Mouse (Mus musculus) liver, postnatal 0 days (tissue): Measurements from ENCODE around the gene Thg1l. TPM values are rescaled to one million over a fixed set of nuclear protein-coding genes. Genes with fewer than 3 reads are reported as not detected.
A peak's percentile ranks its signal among the peaks of the same experiment; 100 is the strongest.

Experiments
- ATAC-seq: fragments of 200-750 bp; cut with Nextera tagmentation; 2 replicates; pipeline ENCODE4 v1.8.0; 2017; ENCODE audit warnings: mild to moderate bottlenecking, moderate library complexity
- DNase-seq: peaks from one replicate; pipeline ENCODE4 v3.0.0-alpha.2; 2016
- H3K27ac ChIP-seq: fragments of 300-500 bp; sonication (generic); 2 replicates; pipeline ENCODE4 v1.5.1; 2014; ENCODE audit warnings: antibody characterized with exemption, moderate library complexity, mild to moderate bottlenecking, low read depth
- H3K27me3 ChIP-seq: fragments of 300-500 bp; sonication (generic); 2 replicates; pipeline ENCODE4 v1.6.1; 2014; ENCODE audit warnings: low read length, control low read depth, mixed read lengths; ENCODE audit not compliant: insufficient read depth
- H3K36me3 ChIP-seq: fragments of 300-500 bp; sonication (generic); replicated peaks from 2 replicates; pipeline ENCODE4 v1.6.1; 2014; ENCODE audit warnings: mild to moderate bottlenecking, control low read depth, low read length, moderate library complexity, mixed read lengths; ENCODE audit not compliant: insufficient read depth
- H3K4me1 ChIP-seq: fragments of 300-500 bp; sonication (generic); 2 replicates; pipeline ENCODE4 v1.6.1; 2014; ENCODE audit warnings: antibody characterized with exemption, mild to moderate bottlenecking, control low read depth; ENCODE audit not compliant: insufficient read depth
- H3K4me2 ChIP-seq: fragments of 300-500 bp; sonication (generic); 2 replicates; pipeline ENCODE4 v1.6.1; 2014; ENCODE audit warnings: low read depth, mild to moderate bottlenecking, low read length, moderate library complexity, mixed read lengths
- H3K4me3 ChIP-seq: fragments of 300-500 bp; sonication (generic); 2 replicates; pipeline ENCODE4 v1.5.1; 2014; ENCODE audit warnings: low read depth, low read length
- H3K9ac ChIP-seq: fragments of 300-500 bp; sonication (generic); replicated peaks from 2 replicates; pipeline ENCODE4 v1.6.1; 2014; ENCODE audit warnings: mild to moderate bottlenecking, moderate library complexity
- H3K9me3 ChIP-seq: fragments of 300-500 bp; sonication (generic); 2 replicates; pipeline ENCODE4 v1.6.1; 2016; ENCODE audit warnings: mild to moderate bottlenecking, control low read depth, low read length, mixed read lengths
- CTCF ChIP-seq: sonication (generic); IDR thresholded peaks from 2 replicates; pipeline ENCODE4 v1.5.1; 2016; ENCODE audit warnings: antibody characterized with exemption, low read depth
- EP300 ChIP-seq: IDR thresholded peaks from 2 replicates; pipeline ENCODE4 v1.6.1; 2016; ENCODE audit warnings: antibody characterized with exemption, low read depth, mild to moderate bottlenecking
- WGBS: fragments of 180-500 bp; shearing (Covaris S2); extraction: QIAGEN DNeasy Blood & Tissue Kit; methylation state at CpG from one replicate; pipeline ENCODE4 v1.1.7; 2014; ENCODE audit not compliant: insufficient replicate concordance; 5-methylcytosine and 5-hydroxymethylcytosine counted together
- polyA plus RNA-seq: library from polyadenylated mRNA; unstranded; fragments of >200 nt; fragmentation: Nextera tagmentation; extraction: Ambion mirVana; gene quantifications from 2 replicates; pipeline ENCODE4 v1.2.1, GENCODE M21; 2015

Gene Thg1l
- polyA plus RNA-seq, 1 experiment from 2014 or later, result 3.8 TPM

GRCm38 (mm10) chr11:45921480-45921898 is 33.8 kb downstream of the Thg1l start:
- no peaks in the 10 kb centered on the region for H3K36me3 ChIP-seq
- H3K4me1 ChIP-seq, result peaks cover 6% of the 10 kb centered on the region; the same call in 1 of the 2 replicates
- peak overlapping the region; percentile 44 for H3K4me2 ChIP-seq
- no peak for ATAC-seq
- H3K9me3 ChIP-seq, result no peaks in the 10 kb centered on the region
- H3K4me3 ChIP-seq, result no peak overlapping the region
- H3K27me3 ChIP-seq, result no peaks in the 10 kb centered on the region
- no peak for TF ChIP-seq EP300
- no peak for TF ChIP-seq CTCF
- no peak overlapping the region; the same call in 1 of the 2 replicates for H3K9ac ChIP-seq
- DNase-seq, result no peak
- WGBS, result 30% methylated on average over 10 of the region's 10 CpGs
- H3K27ac ChIP-seq, result no peak overlapping the region

- DNase-seq (no peak), ATAC-seq (no peak)
- Histone ChIP-seq H3K27ac (no peak overlapping the region), H3K36me3 (no peaks in the 10 kb centered on the region), H3K9ac (no peak overlapping the region; the same call in 1 of the 2 replicates), H3K4me2 (peak overlapping the region; percentile 44), H3K4me1 (peaks cover 6% of the 10 kb centered on the region; the same call in 1 of the 2 replicates), H3K9me3 (no peaks in the 10 kb centered on the region), H3K4me3 (no peak overlapping the region), H3K27me3 (no peaks in the 10 kb centered on the region)
- TF ChIP-seq CTCF, result no peak
- TF ChIP-seq EP300, result no peak
- WGBS, result 56% methylated on average over 8 of the region's 8 CpGs
These were observed 34.3 kb downstream of the Thg1l start for GRCm38 (mm10) chr11:45921026-45921425.

GRCm38 (mm10) chr11:45918836-45919235 is 36.5 kb downstream of the Thg1l start:
- H3K27ac ChIP-seq, result no peak overlapping the region
- peaks cover 6% of the 10 kb centered on the region; the same call in 1 of the 2 replicates for H3K4me1 ChIP-seq
- H3K4me3 ChIP-seq, result no peak overlapping the region
- H3K9ac ChIP-seq, result no peak overlapping the region
- H3K9me3 ChIP-seq, result no peaks in the 10 kb centered on the region
- no peak for ATAC-seq
- no peaks in the 10 kb centered on the region for H3K36me3 ChIP-seq
- H3K27me3 ChIP-seq, result no peaks in the 10 kb centered on the region
- no peak for DNase-seq
- no peak for TF ChIP-seq EP300
- no peak for TF ChIP-seq CTCF
- WGBS, result 72% methylated on average over 4 of the region's 4 CpGs
- no peak overlapping the region for H3K4me2 ChIP-seq

- no peak overlapping the region for H3K27ac ChIP-seq
These were observed 37.3 kb downstream of the Thg1l start for GRCm38 (mm10) chr11:45918018-45918417.

GRCm38 (mm10) chr11:45916196-45916595 is 39.1 kb downstream of the Thg1l start:
- Histone ChIP-seq H3K27ac (no peak overlapping the region), H3K4me1 (no peaks in the 10 kb centered on the region; the same call in 1 of the 2 replicates), H3K4me3 (no peak overlapping the region), H3K9me3 (no peaks in the 10 kb centered on the region), H3K4me2 (no peak overlapping the region), H3K9ac (no peak overlapping the region), H3K27me3 (no peaks in the 10 kb centered on the region), H3K36me3 (peaks cover 10% of the 10 kb centered on the region)
- ATAC-seq, result no peak
- 81% methylated on average over 10 of the region's 10 CpGs for WGBS
- no peak for TF ChIP-seq CTCF
- no peak for DNase-seq

More at GRCm38 (mm10) chr11:45918018-45918417, 37.3 kb downstream of the Thg1l start:
- no peak overlapping the region for H3K4me2 ChIP-seq
- ATAC-seq (no peak), DNase-seq (no peak)
- no peaks in the 10 kb centered on the region for H3K36me3 ChIP-seq
- no peak for TF ChIP-seq EP300
- no peak for TF ChIP-seq CTCF
- H3K9ac ChIP-seq, result no peak overlapping the region
- 87% methylated on average over 6 of the region's 6 CpGs for WGBS
- H3K4me3 ChIP-seq, result no peak overlapping the region
- no peaks in the 10 kb centered on the region for H3K27me3 ChIP-seq
- no peaks in the 10 kb centered on the region for H3K9me3 ChIP-seq
- peaks cover 6% of the 10 kb centered on the region; the same call in 1 of the 2 replicates for H3K4me1 ChIP-seq

GRCm38 (mm10) chr11:45910701-45911100 is 44.6 kb downstream of the Thg1l start:
- H3K36me3 ChIP-seq, result peaks cover 59% of the 10 kb centered on the region
- H3K4me1 ChIP-seq, result no peaks in the 10 kb centered on the region
- 94% methylated on average over 5 of the region's 5 CpGs for WGBS
- no peak overlapping the region for H3K9ac ChIP-seq
- H3K4me3 ChIP-seq, result no peak overlapping the region
- ATAC-seq, result no peak
- no peak for DNase-seq
- no peaks in the 10 kb centered on the region for H3K9me3 ChIP-seq
- H3K27ac ChIP-seq, result no peak overlapping the region
- no peak overlapping the region for H3K4me2 ChIP-seq
- TF ChIP-seq EP300, result no peak
- TF ChIP-seq CTCF, result no peak
- no peaks in the 10 kb centered on the region for H3K27me3 ChIP-seq

- no peak overlapping the region for H3K9ac ChIP-seq
- no peaks in the 10 kb centered on the region for H3K27me3 ChIP-seq
- no peak overlapping the region for H3K27ac ChIP-seq
- TF ChIP-seq EP300 (no peak), CTCF (no peak)
- no peak overlapping the region for H3K4me2 ChIP-seq
- no peaks in the 10 kb centered on the region for H3K4me1 ChIP-seq
- no peaks in the 10 kb centered on the region for H3K9me3 ChIP-seq
- 95% methylated on average over 7 of the region's 7 CpGs for WGBS
- ATAC-seq (no peak), DNase-seq (no peak)
- H3K36me3 ChIP-seq, result peaks cover 67% of the 10 kb centered on the region
- no peak overlapping the region for H3K4me3 ChIP-seq
These were observed 46.4 kb downstream of the Thg1l start for GRCm38 (mm10) chr11:45908894-45909293.
